Mouse (Mus musculus) G1E (cell line): ENCODE results near the gene 4833439L19Rik. TPM values are rescaled to one million over a fixed set of nuclear protein-coding genes. Genes with fewer than 3 reads are reported as not detected.
A peak's percentile ranks its signal among the peaks of the same experiment; 100 is the strongest.

Experiments
- ATAC-seq: 2 replicates; pipeline ENCODE4 v1.8.0; 2016; ENCODE audit warnings: mild to moderate bottlenecking; ENCODE audit not compliant: insufficient number of reproducible peaks, poor library complexity, low FRiP score, severe bottlenecking; ENCODE audit errors: extremely low read depth
- DNase-seq: peaks from one replicate; pipeline ENCODE4 v3.0.0; 2012; ENCODE audit warnings: low spot score
- H3K27me3 ChIP-seq: 2 replicates; pipeline ENCODE4 v1.6.1; 2012; ENCODE audit warnings: mild to moderate bottlenecking, low read length, inconsistent platforms; ENCODE audit not compliant: insufficient read depth
- H3K36me3 ChIP-seq: replicated peaks from 2 replicates; pipeline ENCODE3; 2012; ENCODE audit warnings: mild to moderate bottlenecking, inconsistent platforms
- H3K4me1 ChIP-seq: 2 replicates; pipeline ENCODE4 v1.6.1; 2012; ENCODE audit warnings: low read depth, low read length, inconsistent platforms, mixed read lengths; ENCODE audit not compliant: insufficient read depth
- H3K4me3 ChIP-seq: 2 replicates; pipeline ENCODE4 v1.5.1; 2012; ENCODE audit warnings: low read depth, mild to moderate bottlenecking, inconsistent platforms, low read length, moderate library complexity, mixed read lengths
- H3K9me3 ChIP-seq: replicated peaks from 2 replicates; pipeline ENCODE4 v1.6.1; 2012; ENCODE audit warnings: inconsistent platforms
- CTCF ChIP-seq: IDR thresholded peaks from 2 replicates; pipeline ENCODE4 v1.5.1; 2012; ENCODE audit warnings: low read depth, low read length, inconsistent platforms, mixed read lengths
- GATA1 ChIP-seq: IDR thresholded peaks from 2 replicates; pipeline ENCODE4 v1.6.1; 2012; ENCODE audit warnings: borderline replicate concordance, low read length, inconsistent platforms, mixed read lengths
- GATA2 ChIP-seq: IDR thresholded peaks from 2 replicates; pipeline ENCODE4 v1.6.1; 2012; ENCODE audit warnings: low read depth, low read length, inconsistent platforms, borderline replicate concordance
- POLR2AphosphoS5 ChIP-seq: IDR thresholded peaks from 2 replicates; pipeline ENCODE4 v1.6.1; 2012; ENCODE audit warnings: low read depth, low read length, inconsistent platforms; ENCODE audit not compliant: insufficient replicate concordance
- TAL1 ChIP-seq: conservative IDR thresholded peaks from 2 replicates; pipeline ENCODE4 v1.6.1; 2012; ENCODE audit warnings: low read depth, low read length, inconsistent platforms, mixed read lengths
- polyA plus RNA-seq: library from polyadenylated mRNA; stranded (reverse); fragments of >175 nt; gene quantifications from 2 replicates; pipeline ENCODE4 v1.2.3, GENCODE M21; 2012
- total RNA-seq, 2 experiments: library from RNA; stranded (forward) in 1 of 2; stranded (reverse) in 1 of 2; fragments of 200-1000 nt in 1 of 2; fragments of >200 nt in 1 of 2; fragmentation: Nextera tagmentation in 1 of 2; gene quantifications; 2 replicates each; pipeline ENCODE4 v1.2.3; 2014 to 2017

4833439L19Rik gene
- total and polyA plus RNA-seq, 3 experiments, result 36.9 to 59.2 (median 40.4) TPM

- ATAC-seq, result no peak
Observed at GRCm38 (mm10) chr13:54598622-54599143, 33.4 kb upstream of the 4833439L19Rik start.

GRCm38 (mm10) chr13:54596870-54597269 is 31.6 kb upstream of the 4833439L19Rik start:
- Histone ChIP-seq H3K27me3 (no peaks in the 10 kb centered on the region), H3K9me3 (no peaks in the 10 kb centered on the region), H3K4me1 (peaks cover 20% of the 10 kb centered on the region), H3K36me3 (peaks cover 86% of the 10 kb centered on the region), H3K4me3 (no peak overlapping the region)
- no peak for ATAC-seq
- DNase-seq, result no peak
- TF ChIP-seq GATA1 (no peak), GATA2 (no peak), POLR2AphosphoS5 (no peak), TAL1 (no peak), CTCF (no peak)

More at GRCm38 (mm10) chr13:54598622-54599143, 33.4 kb upstream of the 4833439L19Rik start:
- Histone ChIP-seq H3K4me3 (no peak overlapping the region), H3K4me1 (peaks cover 13% of the 10 kb centered on the region; the same call in 1 of the 2 replicates), H3K9me3 (no peaks in the 10 kb centered on the region), H3K36me3 (peaks cover 85% of the 10 kb centered on the region), H3K27me3 (no peaks in the 10 kb centered on the region)
- TF ChIP-seq TAL1 (no peak), POLR2AphosphoS5 (no peak), CTCF (no peak), GATA2 (no peak), GATA1 (no peak)
- DNase-seq, result no peak

GRCm38 (mm10) chr13:54596107-54596690 is 31.0 kb upstream of the 4833439L19Rik start:
- Histone ChIP-seq H3K9me3 (no peaks in the 10 kb centered on the region), H3K36me3 (peaks cover 86% of the 10 kb centered on the region), H3K4me1 (peaks cover 26% of the 10 kb centered on the region), H3K27me3 (no peaks in the 10 kb centered on the region), H3K4me3 (no peak overlapping the region)
- DNase-seq, result no peak
- no peak for ATAC-seq
- no peak for TF ChIP-seq GATA1
- TF ChIP-seq GATA2, result no peak
- TF ChIP-seq CTCF, result no peak
- no peak for TF ChIP-seq POLR2AphosphoS5
- no peak for TF ChIP-seq TAL1

GRCm38 (mm10) chr13:54593617-54594016 is 28.4 kb upstream of the 4833439L19Rik start:
- H3K36me3 ChIP-seq, result peaks cover 70% of the 10 kb centered on the region
- H3K4me1 ChIP-seq, result peaks cover 37% of the 10 kb centered on the region
- DNase-seq, result no peak
- ATAC-seq, result no peak
- no peaks in the 10 kb centered on the region for H3K9me3 ChIP-seq
- H3K27me3 ChIP-seq, result no peaks in the 10 kb centered on the region
- no peak for TF ChIP-seq GATA1
- no peak for TF ChIP-seq POLR2AphosphoS5
- TF ChIP-seq GATA2, result no peak
- no peak overlapping the region for H3K4me3 ChIP-seq

GRCm38 (mm10) chr13:54591776-54592356 is 26.6 kb upstream of the 4833439L19Rik start:
- ATAC-seq, result no peak
- H3K9me3 ChIP-seq, result no peaks in the 10 kb centered on the region
- H3K4me1 ChIP-seq, result peaks cover 43% of the 10 kb centered on the region
- peaks cover 70% of the 10 kb centered on the region for H3K36me3 ChIP-seq
- no peak for TF ChIP-seq POLR2AphosphoS5
- no peak for TF ChIP-seq TAL1
- no peak for TF ChIP-seq CTCF
- TF ChIP-seq GATA2, result no peak
- no peak for TF ChIP-seq GATA1
- H3K27me3 ChIP-seq, result no peaks in the 10 kb centered on the region
- no peak overlapping the region; the same call in 1 of the 2 replicates for H3K4me3 ChIP-seq
- DNase-seq, result no peak

- peaks cover 69% of the 10 kb centered on the region for H3K36me3 ChIP-seq
- no peaks in the 10 kb centered on the region for H3K9me3 ChIP-seq
- DNase-seq (peak; percentile 85), ATAC-seq (peak; percentile 94)
- TF ChIP-seq POLR2AphosphoS5 (no peak), GATA1 (no peak), TAL1 (no peak), CTCF (no peak), GATA2 (no peak)
- peaks cover 36% of the 10 kb centered on the region for H3K4me1 ChIP-seq
- H3K4me3 ChIP-seq, result peak within 1 kb of the TSS; percentile 96
- no peaks in the 10 kb centered on the region for H3K27me3 ChIP-seq
Observed at GRCm38 (mm10) chr13:54589996-54590951, 25.0 kb upstream of the 4833439L19Rik start, which contains the start of the genes Nop16 and Higd2a. Gene Nop16, minus strand, starts transcription at chr13:54590090. Gene Higd2a, plus strand, starts transcription at chr13:54590207.
